Mouse (Mus musculus) kidney, adult 2 months (tissue): ENCODE results near the gene Mttp. TPM values are rescaled to one million over a fixed set of nuclear protein-coding genes. Genes with fewer than 3 reads are reported as not detected.
A peak's percentile ranks its signal among the peaks of the same experiment; 100 is the strongest.

ENCODE experiments used
- DNase-seq: peaks from one replicate; pipeline ENCODE4 v3.0.0; 2021
- H3K27ac ChIP-seq: fragments of 200-500 bp; 2 replicates; pipeline ENCODE4 v1.5.1; 2012; ENCODE audit warnings: low read depth, low read length, control low read depth, inconsistent platforms; ENCODE audit not compliant: insufficient read depth
- H3K27me3 ChIP-seq: fragments of 200-500 bp; replicated peaks from 2 replicates; pipeline ENCODE4 v1.6.1; 2012; ENCODE audit warnings: mild to moderate bottlenecking, moderate library complexity, low read length, inconsistent platforms; ENCODE audit not compliant: control insufficient read depth, insufficient read depth
- H3K36me3 ChIP-seq: fragments of 200-500 bp; 2 replicates; pipeline ENCODE4 v1.6.1; 2012; ENCODE audit warnings: mild to moderate bottlenecking, moderate library complexity, low read length, inconsistent platforms; ENCODE audit not compliant: control insufficient read depth, insufficient read depth
- H3K4me1 ChIP-seq: fragments of 200-500 bp; 2 replicates; pipeline ENCODE4 v1.6.1; 2011; ENCODE audit warnings: low read length; ENCODE audit not compliant: control insufficient read depth, insufficient read depth
- H3K4me3 ChIP-seq: fragments of 200-500 bp; 2 replicates; pipeline ENCODE4 v1.5.1; 2011; ENCODE audit warnings: mild to moderate bottlenecking, low read depth, low read length, control low read depth; ENCODE audit not compliant: insufficient read depth
- CTCF ChIP-seq: fragments of 200-500 bp; conservative IDR thresholded peaks from 2 replicates; pipeline ENCODE4 v1.5.1; 2011; ENCODE audit warnings: low read depth, mild to moderate bottlenecking, control low read depth, low read length, moderate library complexity, mixed read lengths; ENCODE audit not compliant: insufficient read depth, insufficient read length
- POLR2A ChIP-seq: fragments of 200-500 bp; IDR thresholded peaks from one replicate; pipeline ENCODE4 v1.6.1; 2011; ENCODE audit warnings: low read depth, low read length, control low read depth
- WGBS: fragments of 180-500 bp; shearing (Covaris S2); methylation state at CpG from one replicate; pipeline ENCODE4 v1.1.7; 2018; 5-methylcytosine and 5-hydroxymethylcytosine counted together
- polyA plus RNA-seq: library from polyadenylated mRNA; depleted of rRNA; stranded (reverse); fragments of >200 nt; gene quantifications from 2 replicates; pipeline ENCODE4 v1.2.3, GENCODE M21; 2012

Mttp gene
- polyA plus RNA-seq, 1 experiment = 6.9 TPM

DNA sequence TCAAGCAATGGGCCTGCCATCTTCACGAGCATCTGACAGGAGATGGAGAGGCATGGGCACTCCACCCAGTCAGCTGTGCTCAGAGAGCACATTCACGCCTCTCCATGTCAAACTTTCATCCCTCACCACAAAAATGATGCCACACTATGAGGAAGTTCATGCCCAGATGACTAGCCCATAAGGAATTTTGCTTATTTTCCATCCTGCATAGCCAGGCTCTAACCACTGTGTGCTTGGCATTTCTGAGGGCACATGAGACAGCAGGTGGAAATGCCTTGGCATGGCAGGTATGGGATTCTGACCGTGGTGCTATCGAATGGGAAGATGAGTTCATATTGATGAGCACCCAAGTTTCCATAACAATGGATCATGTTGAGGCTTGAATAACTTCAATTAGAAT lies 41.1 kb downstream of the Mttp start:
- H3K27ac ChIP-seq = no peak overlapping the region
- H3K27me3 ChIP-seq = no peaks in the 10 kb centered on the region
- TF ChIP-seq CTCF (no peak), POLR2A (no peak)
- H3K4me1 ChIP-seq = no peaks in the 10 kb centered on the region
- H3K36me3 ChIP-seq = no peaks in the 10 kb centered on the region
- H3K4me3 ChIP-seq = no peak overlapping the region
- no peak for DNase-seq
- WGBS = 92% methylated on average over 4 of the region's 4 CpGs

DNA sequence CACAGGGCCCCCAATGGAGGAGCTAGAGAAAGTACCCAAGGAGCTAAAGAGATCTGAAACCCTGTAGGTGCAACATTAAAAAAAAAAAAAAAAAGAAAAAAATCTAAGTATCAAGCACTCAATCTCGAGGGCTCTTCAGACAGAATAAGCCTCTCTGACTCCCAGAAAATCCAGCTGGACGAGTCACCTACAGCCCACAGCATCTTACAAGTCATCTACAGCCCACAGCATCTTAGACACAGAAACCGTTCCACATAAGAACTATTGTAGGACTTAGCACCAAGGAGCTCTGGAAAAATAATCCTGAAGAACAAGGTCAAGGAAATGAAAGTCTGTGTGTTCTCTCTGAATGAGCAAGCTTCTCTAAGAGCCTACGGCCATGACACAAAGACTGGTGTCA lies 42.8 kb downstream of the Mttp start:
- no peaks in the 10 kb centered on the region for H3K36me3 ChIP-seq
- WGBS = 92% methylated on average over 4 of the region's 4 CpGs

DNA sequence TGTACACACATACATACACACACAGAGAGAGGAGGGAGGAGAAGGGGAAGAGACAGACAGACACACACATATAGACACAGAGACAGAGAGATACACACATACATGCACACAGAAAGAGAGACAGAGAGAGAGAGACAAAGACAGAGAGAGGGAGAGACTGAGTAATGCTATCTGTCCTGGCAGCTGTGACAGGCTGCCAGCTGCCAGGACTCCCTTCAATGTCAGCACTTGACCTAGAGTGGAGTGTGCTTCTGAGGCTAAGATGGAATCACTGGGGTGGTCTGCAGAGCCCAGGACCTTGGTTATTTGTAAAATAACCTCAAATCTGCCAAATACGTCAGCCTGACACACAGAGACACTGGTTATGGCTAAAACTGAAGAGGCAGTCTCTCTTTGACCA lies 47.0 kb downstream of the Mttp start:
- DNase-seq = no peak
- H3K36me3 ChIP-seq = no peaks in the 10 kb centered on the region
- H3K4me3 ChIP-seq = no peak overlapping the region
- no peak overlapping the region for H3K27ac ChIP-seq
- no peak for TF ChIP-seq CTCF
- no peak for TF ChIP-seq POLR2A
- H3K4me1 ChIP-seq = no peaks in the 10 kb centered on the region
- WGBS = 86% methylated on average over 1 of the region's 1 CpGs
- H3K27me3 ChIP-seq = no peaks in the 10 kb centered on the region

More for the DNA sequence above, 42.8 kb downstream of the Mttp start:
- no peaks in the 10 kb centered on the region for H3K27me3 ChIP-seq
- no peaks in the 10 kb centered on the region for H3K4me1 ChIP-seq
- DNase-seq = no peak
- H3K27ac ChIP-seq = no peak overlapping the region
- TF ChIP-seq CTCF (no peak), POLR2A (no peak)
- no peak overlapping the region for H3K4me3 ChIP-seq

DNA sequence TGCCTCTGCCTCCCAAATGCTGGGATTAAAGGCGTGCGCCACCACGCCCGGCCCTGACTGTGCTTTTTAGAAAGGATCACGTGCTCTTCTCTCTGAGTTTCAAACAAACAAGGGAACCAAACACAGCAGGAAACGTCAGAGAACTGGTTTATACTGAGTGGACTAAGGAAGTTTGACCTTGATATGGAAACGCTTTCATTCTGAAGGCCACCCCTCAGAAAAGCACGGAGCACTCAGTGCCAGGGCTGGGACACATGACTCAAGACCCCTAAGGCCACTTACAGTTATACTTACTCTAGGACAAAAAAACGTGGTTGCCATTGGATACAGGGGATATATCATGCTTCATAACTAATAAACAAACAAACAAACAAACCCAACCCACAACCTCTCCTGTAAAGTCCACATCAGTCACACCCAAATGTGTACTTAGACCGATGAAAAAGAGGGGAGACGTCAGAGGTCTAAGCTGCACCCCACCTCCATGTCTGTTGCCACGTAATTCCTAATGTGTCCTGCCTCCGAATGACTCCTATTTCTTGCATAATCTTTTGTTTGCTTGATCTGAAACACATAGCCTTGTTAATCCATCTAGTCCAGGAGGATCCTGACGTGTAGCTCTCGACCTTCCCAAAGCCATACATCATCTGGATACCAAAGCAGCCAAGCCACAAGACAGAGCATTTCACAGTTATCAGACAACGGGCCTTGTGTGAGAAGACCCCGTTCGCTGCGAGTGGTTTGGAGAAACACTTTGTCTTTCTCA lies 48.3 kb downstream of the Mttp start:
- Histone ChIP-seq H3K4me3 (no peak overlapping the region), H3K27me3 (no peaks in the 10 kb centered on the region), H3K4me1 (no peaks in the 10 kb centered on the region), H3K36me3 (no peaks in the 10 kb centered on the region), H3K27ac (no peak overlapping the region)
- no peak for DNase-seq
- WGBS = 85% methylated on average over 19 of the region's 19 CpGs
- TF ChIP-seq CTCF (no peak), POLR2A (no peak)

DNA sequence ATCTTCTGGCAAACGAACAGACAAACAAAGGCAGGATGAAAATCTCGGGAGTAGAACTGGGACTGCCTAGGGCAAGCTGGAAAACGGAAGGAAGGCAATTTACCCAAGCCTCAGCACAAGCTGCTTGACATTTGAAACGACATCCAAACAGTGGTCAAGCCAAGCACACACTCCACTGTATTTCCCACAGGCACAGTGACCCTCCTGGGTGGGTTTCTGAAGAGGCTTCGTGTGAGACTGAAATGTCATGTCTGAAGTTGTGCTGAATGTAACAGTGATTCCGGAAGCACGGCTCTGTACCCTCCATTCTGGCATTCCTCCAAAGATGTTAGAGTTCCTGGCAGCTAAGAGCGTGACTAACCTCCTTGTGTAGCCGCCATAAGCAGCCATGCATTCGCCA lies 49.0 kb downstream of the Mttp start:
- TF ChIP-seq POLR2A = no peak
- TF ChIP-seq CTCF = no peak
- Histone ChIP-seq H3K27ac (no peak overlapping the region), H3K4me1 (no peaks in the 10 kb centered on the region), H3K36me3 (no peaks in the 10 kb centered on the region), H3K4me3 (no peak overlapping the region), H3K27me3 (no peaks in the 10 kb centered on the region)
- peak; percentile 8 for DNase-seq
- WGBS = 35% methylated on average over 10 of the region's 10 CpGs

DNA sequence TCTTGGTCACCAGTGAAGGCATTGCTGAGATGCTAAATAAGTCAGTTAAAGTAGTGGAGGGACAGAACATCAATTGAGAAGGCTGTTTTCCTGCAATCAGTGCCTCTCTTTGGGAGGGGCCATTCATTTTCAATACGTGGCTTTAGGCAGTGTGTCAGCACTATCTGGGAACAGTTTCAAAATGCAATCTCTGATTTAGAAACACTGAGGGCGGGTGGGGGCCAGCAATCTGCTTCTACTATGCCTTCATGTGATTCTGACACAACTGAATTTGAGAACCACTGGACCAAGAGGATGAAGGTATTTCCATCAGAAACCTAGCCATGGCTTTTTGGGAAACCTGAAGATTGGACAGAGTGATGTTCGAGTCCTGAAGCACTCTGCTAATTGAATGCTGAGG lies 49.5 kb downstream of the Mttp start:
- no peak overlapping the region for H3K4me3 ChIP-seq
- H3K27ac ChIP-seq = no peak overlapping the region
- WGBS = 76% methylated on average over 3 of the region's 3 CpGs
- H3K27me3 ChIP-seq = no peaks in the 10 kb centered on the region
- H3K4me1 ChIP-seq = no peaks in the 10 kb centered on the region
- DNase-seq = no peak
- TF ChIP-seq POLR2A (no peak), CTCF (no peak)
- no peaks in the 10 kb centered on the region for H3K36me3 ChIP-seq

DNA sequence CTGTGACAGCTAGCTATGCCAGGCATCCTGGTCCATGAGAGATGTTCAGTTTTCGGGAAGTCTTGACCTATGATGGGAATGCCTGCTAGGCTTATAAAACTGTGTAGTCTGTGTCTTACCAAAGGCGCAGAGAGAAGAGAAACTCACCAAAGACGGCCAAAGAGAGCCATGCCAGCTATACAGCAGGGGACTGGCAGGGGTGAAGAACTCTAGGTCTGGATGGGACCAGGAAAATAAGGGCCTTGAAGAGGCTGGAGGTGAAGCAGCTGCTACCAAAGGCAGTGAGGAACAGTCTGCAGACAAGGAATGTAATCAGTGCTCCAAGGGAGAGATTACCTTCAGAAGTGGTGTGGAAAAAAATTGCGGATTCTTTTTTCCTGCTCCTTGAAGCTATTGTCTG lies 60.9 kb downstream of the Mttp start:
- Histone ChIP-seq H3K27me3 (no peaks in the 10 kb centered on the region), H3K36me3 (no peaks in the 10 kb centered on the region), H3K27ac (no peak overlapping the region), H3K4me1 (no peaks in the 10 kb centered on the region), H3K4me3 (no peak overlapping the region)
- DNase-seq = no peak
- 90% methylated on average over 4 of the region's 4 CpGs for WGBS
- TF ChIP-seq POLR2A (no peak), CTCF (no peak)
